Mouse (Mus musculus): ENCODE measurements at regions not wholly inside any gene's neighbourhood (a gene's known extent, or its start where the extent isn't known, plus 50 kb on each side); places are given as distances from the start of the nearest gene placed in this dataset.
"Not testable (repeated sequence)": the region's sequence is repeated elsewhere in the genome, so short reads cannot be mapped to it uniquely, and the experiment has no call there.

- H3K9me3 ChIP-seq (ENCODE audit: control insufficient read depth, low read length); H3K4me3 ChIP-seq (replicated peaks; ENCODE audit: low read length); H3K9ac ChIP-seq (replicated peaks; ENCODE audit: low read depth, low read length); H3K27ac ChIP-seq (ENCODE audit: low read length); H3K27me3 ChIP-seq (replicated peaks; ENCODE audit: control insufficient read depth, insufficient read depth, low read length); H3K4me1 ChIP-seq (replicated peaks; ENCODE audit: control insufficient read depth, insufficient read depth, low read length); ATAC-seq; H3K4me2 ChIP-seq (ENCODE audit: low read length); H3K36me3 ChIP-seq (ENCODE audit: control insufficient read depth, insufficient read depth): not testable (repeated sequence)
- 82% methylated on average over 1 of the region's 3 CpGs for WGBS
Measured at GRCm38 (mm10) chrX:102993956-102994355, 65.8 kb downstream of the 1700018G05Rik start.

Measured in forebrain, embryonic 16.5 days (tissue).